Mouse (Mus musculus): ENCODE data around the gene Siae. TPM values are rescaled to one million over a fixed set of nuclear protein-coding genes. Genes with fewer than 3 reads are reported as not detected.
A peak's percentile ranks its signal among the peaks of the same experiment; 100 is the strongest.

Gene Siae
- 16.6 and 17.1 TPM in 2 replicates for polyA plus RNA-seq (2012; rRNA removed)

GRCm38 (mm10) chr9:37554838-37555748 lies at the start of gene Siae:
Siae (plus strand) TSS chr9:37555698.
- DNase-seq (ENCODE audit: low spot score), result no peak

GRCm38 (mm10) chr9:37506023-37506422 lies 49.5 kb upstream of the Siae start:
- DNase-seq (ENCODE audit: low spot score), result no peak

GRCm38 (mm10) chr9:37512097-37512496 lies 43.4 kb upstream of the Siae start:
- no peak for DNase-seq (ENCODE audit: low spot score)

GRCm38 (mm10) chr9:37514456-37514855 lies 41.0 kb upstream of the Siae start:
- no peak for DNase-seq (ENCODE audit: low spot score)

- DNase-seq (ENCODE audit: low spot score), result no peak
Observed at GRCm38 (mm10) chr9:37517467-37517866, 38.0 kb upstream of the Siae start.

- no peak for DNase-seq (ENCODE audit: low spot score)
Observed at GRCm38 (mm10) chr9:37518991-37519390, 36.5 kb upstream of the Siae start.

GRCm38 (mm10) chr9:37519995-37520394 lies 35.5 kb upstream of the Siae start:
- DNase-seq (ENCODE audit: low spot score), result no peak

- DNase-seq (ENCODE audit: low spot score), result no peak
Observed at GRCm38 (mm10) chr9:37525461-37525860, 30.0 kb upstream of the Siae start.

- DNase-seq (ENCODE audit: low spot score), result no peak
Observed at GRCm38 (mm10) chr9:37526443-37527395, 28.8 kb upstream of the Siae start.

GRCm38 (mm10) chr9:37527396-37528224 lies 27.9 kb upstream of the Siae start, which contains the start of gene Esam:
Esam (plus strand) TSS chr9:37528078.
- DNase-seq (ENCODE audit: low spot score), result peak; percentile 57

- no peak for DNase-seq (ENCODE audit: low spot score)
Observed at GRCm38 (mm10) chr9:37528225-37528970, 27.1 kb upstream of the Siae start.

GRCm38 (mm10) chr9:37530031-37530887 lies 25.2 kb upstream of the Siae start:
- no peak for DNase-seq (ENCODE audit: low spot score)

GRCm38 (mm10) chr9:37530888-37531705 lies 24.4 kb upstream of the Siae start:
- peak; percentile 56 for DNase-seq (ENCODE audit: low spot score)

- no peak for DNase-seq (ENCODE audit: low spot score)
Observed at GRCm38 (mm10) chr9:37536851-37537250, 18.6 kb upstream of the Siae start.

- no peak for DNase-seq (ENCODE audit: low spot score)
Observed at GRCm38 (mm10) chr9:37537658-37538250, 17.7 kb upstream of the Siae start.

- no peak for DNase-seq (ENCODE audit: low spot score)
Observed at GRCm38 (mm10) chr9:37539170-37540025, 16.1 kb upstream of the Siae start, which contains the start of gene Vsig2. Vsig2 (plus strand) TSS chr9:37539255.

- no peak for DNase-seq (ENCODE audit: low spot score)
Observed at GRCm38 (mm10) chr9:37540226-37540625, 15.3 kb upstream of the Siae start.

All from urinary bladder, adult 2 months (tissue).